Mouse (Mus musculus) layer of hippocampus, adult 6 months (tissue): Measurements from ENCODE around the gene Cct6b. TPM values are rescaled to one million over a fixed set of nuclear protein-coding genes. Genes with fewer than 3 reads are reported as not detected.

Source experiments
- long read RNA-seq, 2 experiments: library from polyadenylated mRNA; unstranded; transcript quantifications; one replicate each; pipeline ENCODE4 v2.0.0; 2019 to 2020
- polyA plus RNA-seq: library from polyadenylated mRNA; unstranded; fragments of <200 nt; fragmentation: Nextera tagmentation; gene quantifications from 2 replicates; pipeline ENCODE4 v1.2.3, GENCODE M21; 2021

The Cct6b gene
- polyA plus RNA-seq, result 0.08 and 0.14 TPM in 2 replicates
- long read RNA-seq, experiment 1, partial matches to known transcripts, result 0 of 1 reads
- long read RNA-seq, experiment 1, other reads (novel, unspliced or antisense), result 1 of 1 reads
- long read RNA-seq, experiment 2, partial matches to known transcripts, result 0 of 2 reads
- long read RNA-seq, experiment 2, other reads (novel, unspliced or antisense), result 2 of 2 reads

DNA sequence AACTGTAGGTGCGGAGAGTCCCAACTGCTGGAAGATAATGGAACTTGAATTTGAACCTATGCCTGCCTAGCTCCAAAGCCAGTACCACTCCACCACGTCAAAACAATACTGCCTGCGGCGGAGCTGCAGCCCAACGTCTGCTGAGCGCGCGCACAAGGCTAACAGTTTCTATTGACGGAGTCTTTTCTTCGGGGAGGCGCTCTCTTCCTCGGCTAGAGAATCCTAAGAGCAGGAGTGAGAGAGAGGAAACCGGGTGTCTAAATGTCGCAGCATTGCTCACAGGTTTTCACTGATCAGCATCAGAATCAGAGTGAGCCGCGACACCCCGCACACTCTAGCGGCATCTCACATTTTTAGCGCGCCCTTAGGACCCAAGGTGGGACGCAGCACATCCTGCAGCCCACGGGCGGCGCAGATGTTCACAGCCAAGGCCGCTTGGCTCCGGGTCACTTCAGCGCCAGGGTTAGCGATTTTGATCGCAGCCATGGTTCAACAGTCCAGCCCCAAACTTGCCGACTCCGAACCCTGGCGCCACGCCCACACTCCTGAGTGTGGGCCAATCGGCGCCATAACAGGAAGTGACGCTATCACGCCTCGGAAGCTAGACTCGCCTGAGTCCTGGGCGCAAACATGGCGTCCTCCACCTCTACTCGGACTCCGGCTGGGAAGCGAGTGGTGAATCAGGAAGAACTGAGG is at the start of gene Cct6b, which contains the start of gene Zfp830:
Cct6b (minus strand) TSS at position 580 of the 696 bp plus-strand sequence.
Zfp830 (plus strand) TSS at position 604 of the 696 bp plus-strand sequence.

DNA sequence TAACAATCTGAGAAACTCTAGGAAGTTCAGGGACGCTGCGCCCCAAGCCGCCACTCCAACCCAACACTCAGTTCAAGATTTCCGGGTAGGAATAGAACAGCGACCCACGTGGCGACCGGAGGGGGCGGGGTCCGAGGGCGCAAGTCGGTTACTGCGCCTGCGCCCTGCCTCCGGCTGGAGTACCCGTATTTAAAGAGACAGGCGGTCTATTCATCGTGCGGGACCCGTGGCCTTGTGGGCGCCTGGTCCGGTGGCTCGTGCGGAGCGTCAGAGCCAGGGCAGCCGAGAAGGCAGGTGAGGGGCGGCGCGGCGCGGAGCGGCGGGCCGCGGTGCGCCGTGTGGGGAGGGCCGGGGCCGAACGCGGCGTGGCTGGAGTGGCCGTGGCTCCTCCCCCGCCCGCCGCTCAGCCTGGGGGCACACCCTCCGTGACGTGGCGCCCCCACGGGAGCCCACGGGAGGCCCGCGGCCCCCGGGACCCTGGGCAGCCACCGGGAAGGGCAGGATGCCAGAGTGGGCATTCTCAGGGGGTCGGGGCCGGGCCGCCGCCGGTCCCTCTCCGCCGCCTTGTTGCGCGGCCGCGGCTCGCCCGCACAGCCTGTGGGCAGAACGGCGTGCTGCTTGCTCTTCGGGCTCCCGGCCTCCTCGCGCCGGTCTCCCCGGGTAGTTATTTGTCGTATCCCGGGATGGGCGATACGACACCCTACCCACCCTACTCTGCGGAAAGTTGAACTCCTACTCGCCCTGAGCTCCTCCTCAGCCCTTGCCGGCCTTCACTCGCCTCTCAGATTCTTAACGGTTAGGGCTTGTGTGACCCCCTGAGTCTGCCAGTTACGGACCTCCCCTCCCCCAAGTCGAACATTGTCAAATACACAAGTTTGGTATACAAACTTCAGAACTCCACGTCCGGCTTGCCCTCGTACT is 17.1 kb upstream of the Cct6b start, which contains the start of gene Lig3:
Lig3 (plus strand) TSS at position 126 of the 921 bp plus-strand sequence.

Other genes with a start within 250 kb of the Cct6b start
- 13.3 and 17.2 TPM in 2 replicates for gene Zfp830, start within 50 bp of the Cct6b start, polyA plus RNA-seq
- gene Lig3, start 16.8 kb upstream of the Cct6b start, polyA plus RNA-seq, result 4.0 and 4.3 TPM in 2 replicates
- 6.8 and 6.9 TPM in 2 replicates for gene Rffl, start 106.9 kb upstream of the Cct6b start, polyA plus RNA-seq
- 8.6 and 9.0 TPM in 2 replicates for gene Rad51d, start 126.3 kb upstream of the Cct6b start, polyA plus RNA-seq
- 0.10 TPM in 1 of 2 replicates, not detected in the other for gene Fndc8, start 127.8 kb upstream of the Cct6b start, polyA plus RNA-seq
- gene Nle1, start 144.1 kb upstream of the Cct6b start, polyA plus RNA-seq, result 1.2 and 1.5 TPM in 2 replicates
- gene Unc45b, start 146.2 kb upstream of the Cct6b start, polyA plus RNA-seq, result 0.33 and 0.34 TPM in 2 replicates
- gene Slfn5, start 187.0 kb upstream of the Cct6b start, polyA plus RNA-seq, result 0.69 and 0.75 TPM in 2 replicates
- 0.16 and 0.20 TPM in 2 replicates for gene Slfn9, start 227.5 kb upstream of the Cct6b start, polyA plus RNA-seq